Mouse (Mus musculus): ENCODE measurements around the gene Atp11b. TPM values are rescaled to one million over a fixed set of nuclear protein-coding genes. Genes with fewer than 3 reads are reported as not detected.

Gene Atp11b
- 138 and 161 TPM in 2 replicates for polyA plus RNA-seq (2012; rRNA removed)

GRCm38 (mm10) chr3:35753825-35754767 is at the start of gene Atp11b:
Gene Atp11b (plus strand): TSS chr3:35754106.

Other genes starting within 250 kb of the Atp11b start
- 37.7 and 43.0 TPM in 2 replicates for gene Dcun1d1, start 183.3 kb downstream of the Atp11b start, polyA plus RNA-seq (2012; rRNA removed)
- 21.6 and 22.6 TPM in 2 replicates for gene Mccc1, start 246.6 kb downstream of the Atp11b start, polyA plus RNA-seq (2012; rRNA removed)

Measured in central nervous system, embryonic 18 days (tissue).